Mouse (Mus musculus) cortical plate, adult 2 months (tissue): Measurements from ENCODE around the gene Pex11b.

Experiments
- CTCF ChIP-seq: fragments of 200-500 bp; IDR thresholded peaks from 2 replicates; pipeline ENCODE4 v1.5.1; 2011; ENCODE audit warnings: mild to moderate bottlenecking, control low read depth, low read length; ENCODE audit not compliant: insufficient read depth; ENCODE audit errors: extremely low read depth
- POLR2A ChIP-seq: fragments of 200-500 bp; IDR thresholded peaks from 2 replicates; pipeline ENCODE4 v1.6.1; 2011; ENCODE audit warnings: mild to moderate bottlenecking, low read length, control low read depth; ENCODE audit not compliant: insufficient read depth; ENCODE audit errors: extremely low read depth

DNA sequence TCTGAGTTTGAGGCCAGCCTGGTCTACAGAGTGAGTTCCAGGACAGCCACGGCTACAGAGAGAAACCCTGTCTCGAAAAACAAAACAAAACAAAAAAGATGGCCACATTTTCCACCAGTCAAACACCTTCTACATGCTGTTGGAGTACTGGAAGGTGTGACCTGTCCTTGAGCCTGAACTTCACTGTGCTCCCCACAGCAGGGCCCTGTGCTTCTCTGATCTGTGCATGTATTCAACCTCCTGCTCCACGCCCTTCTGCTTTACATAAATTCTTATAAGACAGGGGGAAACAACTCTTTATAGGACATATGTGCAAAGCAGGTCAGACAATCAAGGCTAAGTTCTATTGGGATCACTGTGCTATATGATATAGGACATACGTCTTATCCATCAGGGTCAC is 12.0 kb upstream of the Pex11b start:
- TF ChIP-seq POLR2A = no peak
- TF ChIP-seq CTCF = no peak
